12 mouse cellular contexts compared by ENCODE assay signal in the genomic region with DNA sequence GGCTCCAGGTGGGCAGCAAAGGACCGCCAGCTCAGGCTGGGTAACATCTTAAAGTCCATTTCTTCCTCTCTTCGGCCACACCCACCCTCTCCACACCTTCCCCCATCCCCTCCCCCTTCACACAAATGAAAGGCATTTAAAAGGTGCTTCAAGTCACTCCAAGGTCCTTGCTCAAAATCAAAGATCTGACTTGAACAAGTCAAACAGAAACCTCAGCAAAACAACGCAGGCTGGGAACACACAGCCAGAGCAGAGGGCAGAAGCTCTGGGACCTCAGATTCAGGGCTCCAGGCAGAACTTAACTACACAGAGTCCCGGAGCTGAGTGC. TPM values are rescaled to one million over a fixed set of nuclear protein-coding genes. Genes with fewer than 3 reads are reported as not detected.
DNase-seq lines count a peak whose midpoint lies in the region; ATAC-seq and TF ChIP-seq lines count a peak whose summit lies in the region.
"Had no signal": no experiment of that assay in that cellular context is flagged by ENCODE, and none has a peak within 500 bp of the region (broad histone marks: within the 10 kb centered on the region; RNA-seq: fewer than 3 reads in every experiment).

No protein-coding gene starts in this region.

- peaks cover 12% of the 10 kb centered on the region for H3K4me1 ChIP-seq in heart, embryonic 16.5 days (ENCODE audit: control insufficient read depth, insufficient read depth, low read length)
- H3K4me1 ChIP-seq in lung, embryonic 15.5 days, result peaks cover 23% of the 10 kb centered on the region
- 0 out of 2 replicates have a peak, but pooled peaks cover 2% of the 10 kb centered on the region for H3K4me1 ChIP-seq in stomach, postnatal 0 days (replicated peaks; ENCODE audit: control insufficient read depth, insufficient read depth)

- H3K27me3 ChIP-seq in heart, embryonic 16.5 days (ENCODE audit: control insufficient read depth, insufficient read depth, low read length), result no peaks in the 10 kb centered on the region
- no peaks in the 10 kb centered on the region for H3K27me3 ChIP-seq in lung, embryonic 15.5 days
- H3K27me3 ChIP-seq in stomach, postnatal 0 days (ENCODE audit: control insufficient read depth, insufficient read depth, low read length), result no peaks in the 10 kb centered on the region
- H3K27me3 ChIP-seq: neural tube, embryonic 12.5 days had no signal

- no peak for DNase-seq in heart, adult 11 months
- peak; percentile 47 to 57 for DNase-seq in lung, adult 18-20 months
- DNase-seq in lung, postnatal 25 days (ENCODE audit: low spot score), result no peak
- DNase-seq in stomach, postnatal 0 days (ENCODE audit: low spot score), result no peak
- DNase-seq in frontal cortex, postnatal 14 days (ENCODE audit: low spot score in 2 of 2), result no peak
- DNase-seq in layer of hippocampus, postnatal 10 days (ENCODE audit: low spot score in 2 of 2), result no peak
- DNase-seq: adrenal gland, adult 2 months; cerebellum, adult 2 months; thymus, adult 2 months had no signal

- TF ChIP-seq CTCF in stomach, postnatal 0 days (IDR thresholded peaks at IDR 0.05; ENCODE audit: low read depth), result no peak

- H3K4me2 ChIP-seq in heart, embryonic 16.5 days (ENCODE audit: low read depth, low read length), result no peak overlapping the region
- peak overlapping the region; percentile 24 for H3K4me2 ChIP-seq in lung, embryonic 15.5 days
- 0 out of 2 replicates have a peak overlapping the region, but pooled peaks have one; percentile 6 for H3K4me2 ChIP-seq in stomach, postnatal 0 days (replicated peaks; ENCODE audit: low read depth)
- H3K4me2 ChIP-seq: neural tube, embryonic 12.5 days had no signal

- no peak for TF ChIP-seq EP300 in stomach, postnatal 0 days (optimal IDR thresholded peaks at IDR 0.05)

- peaks cover 3% of the 10 kb centered on the region; the same call in 1 of the 2 replicates for H3K9me3 ChIP-seq in heart, embryonic 16.5 days (replicated peaks; ENCODE audit: control insufficient read depth, low read length)
- no peaks in the 10 kb centered on the region for H3K9me3 ChIP-seq in lung, embryonic 15.5 days
- H3K9me3 ChIP-seq in stomach, postnatal 0 days (ENCODE audit: control insufficient read depth, low read length), result no peaks in the 10 kb centered on the region
- H3K9me3 ChIP-seq: neural tube, embryonic 12.5 days had no signal

- no peak for ATAC-seq in heart, embryonic 16.5 days (replicated peaks; ENCODE audit: extremely low read depth, insufficient read depth, low FRiP score)
- no peak; the same call in 1 of the 2 replicates for ATAC-seq in lung, embryonic 15.5 days (ENCODE audit: borderline replicate concordance, extremely low read depth, low FRiP score, low TSS enrichment)
- no peak for ATAC-seq in stomach, postnatal 0 days (ENCODE audit: low FRiP score, low TSS enrichment)

- H3K9ac ChIP-seq in heart, embryonic 16.5 days (ENCODE audit: low read length), result 0 out of 2 replicates have a peak overlapping the region, but pooled peaks have one; percentile 47
- H3K9ac ChIP-seq in lung, embryonic 15.5 days, result no peak overlapping the region
- no peak overlapping the region for H3K9ac ChIP-seq in stomach, postnatal 0 days (ENCODE audit: low read length)

- no peak overlapping the region for H3K27ac ChIP-seq in heart, embryonic 16.5 days (ENCODE audit: low read length)
- peak overlapping the region; percentile 79 for H3K27ac ChIP-seq in lung, embryonic 15.5 days
- 0 out of 2 replicates have a peak overlapping the region, but pooled peaks have one; percentile 8 for H3K27ac ChIP-seq in stomach, postnatal 0 days (replicated peaks)
- H3K27ac ChIP-seq: neural tube, embryonic 12.5 days had no signal

- H3K4me3 ChIP-seq in heart, embryonic 16.5 days (ENCODE audit: low read length), result no peak overlapping the region
- no peak overlapping the region for H3K4me3 ChIP-seq in lung, embryonic 15.5 days
- no peak overlapping the region for H3K4me3 ChIP-seq in stomach, postnatal 0 days (ENCODE audit: low read depth, low read length)
- H3K4me3 ChIP-seq: neural tube, embryonic 12.5 days had no signal

- 50% methylated on average over 4 of the region's 4 CpGs for WGBS in heart, embryonic 16.5 days
- 34% methylated on average over 4 of the region's 4 CpGs for WGBS in lung, embryonic 15.5 days
- WGBS in stomach, postnatal 0 days, result 25% methylated on average over 4 of the region's 4 CpGs

- H3K36me3 ChIP-seq in heart, embryonic 16.5 days (ENCODE audit: control insufficient read depth, insufficient read depth), result peaks cover 10% of the 10 kb centered on the region
- H3K36me3 ChIP-seq in lung, embryonic 15.5 days, result peaks cover 10% of the 10 kb centered on the region
- peaks cover 10% of the 10 kb centered on the region for H3K36me3 ChIP-seq in stomach, postnatal 0 days (ENCODE audit: control insufficient read depth, insufficient read depth, low read length)

RNA-seq across cellular contexts. Expression of gene Syt13, which starts 52.9 kb away (rescaled TPM):
- polyA plus RNA-seq in heart, embryonic 16.5 days (2015; fragmentation: Nextera tagmentation; extraction: Ambion mirVana), result 1.2 and 2.7 TPM in 2 replicates
- 3.3 and 3.8 TPM in 2 replicates for polyA plus RNA-seq in lung, embryonic 15.5 days (2015; fragmentation: Nextera tagmentation; extraction: Ambion mirVana)
- 4.1 and 5.0 TPM in 2 replicates for polyA plus RNA-seq in stomach, postnatal 0 days (2015; fragmentation: Nextera tagmentation; extraction: Ambion mirVana)
- total RNA-seq in layer of hippocampus, postnatal 10 days (2021), result 10 to 100 TPM; 88.5 to 89.7 TPM

Comparison
In these comparisons a context has a peak if more than half of its experiments do, and no peak if none do; other contexts are left out.
1. DNase-seq: peak in lung, adult 18-20 months (2 of 2); none in heart, adult 11 months (single experiment), lung, postnatal 25 days (single experiment), stomach, postnatal 0 days (single experiment), frontal cortex, postnatal 14 days (0 of 2) and layer of hippocampus, postnatal 10 days (0 of 2).